Mouse (Mus musculus) heart, adult 11 months (tissue): ENCODE measurements around the gene Atrnl1.

Source experiments
- DNase-seq: peaks from one replicate; pipeline ENCODE4 v3.0.0; 2022

Atrnl1 gene

DNA sequence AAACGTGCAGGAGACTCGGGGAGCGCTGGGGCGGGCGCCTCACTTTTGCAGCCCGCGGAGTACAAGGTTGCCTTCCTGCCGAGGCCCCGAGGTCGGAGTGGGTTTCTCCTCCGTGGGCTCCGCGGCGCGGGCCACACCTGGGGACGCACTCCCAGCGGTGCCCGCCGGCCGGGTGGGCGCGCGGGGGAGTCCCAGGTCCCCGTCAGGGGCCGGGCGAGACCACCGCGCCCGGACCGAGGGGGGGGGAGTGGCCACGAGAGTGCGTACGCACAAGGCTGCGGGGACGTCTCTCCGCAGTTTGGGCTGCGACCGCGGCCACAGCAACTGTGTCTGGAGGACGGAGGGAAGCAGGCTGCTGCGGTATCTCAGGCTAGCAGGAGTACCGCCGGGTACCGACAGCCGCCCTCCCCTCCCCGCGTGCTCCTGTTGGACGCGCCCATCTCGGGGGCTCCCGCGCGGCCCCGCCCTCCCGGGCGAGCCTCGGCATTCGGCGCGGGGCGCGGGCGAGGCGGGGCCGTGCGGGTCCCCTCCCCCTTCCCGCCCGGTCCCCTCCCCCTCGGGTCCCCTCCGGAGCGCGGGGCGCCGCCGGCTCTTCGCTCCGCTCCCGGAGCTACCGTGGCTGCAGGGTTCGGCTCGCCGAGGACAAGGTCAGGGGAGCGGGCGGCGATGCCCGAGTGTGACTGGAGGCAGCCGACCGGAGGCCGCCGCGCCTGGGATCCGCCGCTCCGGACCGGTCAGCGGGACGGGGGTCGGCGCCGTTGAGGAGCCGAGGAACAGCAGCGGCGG is at the start of gene Atrnl1:
TSS of gene Atrnl1 (plus strand) at position 559 of the 786 bp plus-strand sequence.
- peak; percentile 99 for DNase-seq

- no peak for DNase-seq
Measured at GRCm38 (mm10) chr19:57561486-57561885, 49.3 kb upstream of the Atrnl1 start.

GRCm38 (mm10) chr19:57569040-57569439 is 41.8 kb upstream of the Atrnl1 start:
- DNase-seq = peak; percentile 75

- DNase-seq = no peak
Measured at GRCm38 (mm10) chr19:57572360-57573237, 38.2 kb upstream of the Atrnl1 start.

- no peak for DNase-seq
Measured at GRCm38 (mm10) chr19:57573470-57573869, 37.4 kb upstream of the Atrnl1 start.

GRCm38 (mm10) chr19:57575027-57575426 is 35.8 kb upstream of the Atrnl1 start:
- DNase-seq = peak; percentile 50

DNA sequence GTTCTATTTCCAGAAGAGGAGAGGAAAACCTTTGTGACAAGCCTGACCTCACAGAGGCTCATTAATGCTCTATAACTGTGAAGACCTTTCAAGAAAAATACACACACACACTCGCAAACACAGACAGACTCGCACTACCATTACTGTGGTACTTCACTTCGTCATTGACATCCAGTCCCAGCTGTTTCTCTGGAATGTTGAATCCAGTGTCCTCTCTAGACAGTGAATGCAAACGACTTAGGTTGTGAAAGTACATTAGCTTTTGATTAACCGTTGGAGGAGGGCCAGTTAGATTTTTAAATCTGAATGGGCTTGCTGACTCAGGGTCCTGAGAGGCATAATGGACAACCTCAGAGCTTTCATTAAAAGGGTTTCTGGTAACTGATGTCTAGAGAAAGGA is 34.0 kb upstream of the Atrnl1 start:
- DNase-seq = peak; percentile 44

DNA sequence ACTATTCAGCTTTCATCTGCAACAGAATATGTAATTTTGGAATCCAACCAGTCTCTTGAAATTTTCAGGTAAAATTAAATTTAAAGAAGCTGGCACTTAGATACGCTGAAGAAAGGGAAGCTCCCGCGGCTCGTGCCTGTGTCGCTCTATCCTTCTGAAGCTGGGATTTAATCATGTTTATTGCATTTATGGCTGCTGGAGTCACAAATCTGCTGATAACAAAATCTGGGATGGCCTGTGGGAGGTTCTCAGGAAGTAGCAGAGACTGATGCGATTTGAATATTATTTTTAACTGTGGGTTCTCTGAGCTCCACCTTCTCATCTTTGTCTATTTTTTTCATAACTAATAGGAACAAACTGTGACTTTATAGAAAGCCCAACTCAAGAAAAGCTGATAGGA is 33.6 kb upstream of the Atrnl1 start:
- DNase-seq = peak; percentile 59

DNA sequence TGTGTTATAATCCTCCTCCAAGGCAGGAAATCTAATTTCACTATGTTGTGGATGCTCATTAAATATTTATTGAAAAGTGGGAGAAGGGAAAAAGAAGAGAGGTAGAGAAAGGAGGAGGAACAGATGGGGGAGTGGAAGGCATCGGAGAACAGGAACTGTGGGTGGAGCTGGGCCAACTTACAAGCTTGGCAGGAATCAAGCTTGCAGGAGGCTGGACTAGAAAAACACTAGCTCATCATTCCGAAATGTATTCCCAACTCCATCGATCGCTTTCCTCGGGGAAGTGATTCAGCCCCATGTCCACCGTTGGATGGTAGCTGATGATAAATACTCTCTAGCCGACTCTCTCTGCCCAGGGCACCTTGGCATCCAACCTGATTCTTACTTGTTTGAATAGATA is 29.9 kb upstream of the Atrnl1 start:
- peak; percentile 89 for DNase-seq

DNA sequence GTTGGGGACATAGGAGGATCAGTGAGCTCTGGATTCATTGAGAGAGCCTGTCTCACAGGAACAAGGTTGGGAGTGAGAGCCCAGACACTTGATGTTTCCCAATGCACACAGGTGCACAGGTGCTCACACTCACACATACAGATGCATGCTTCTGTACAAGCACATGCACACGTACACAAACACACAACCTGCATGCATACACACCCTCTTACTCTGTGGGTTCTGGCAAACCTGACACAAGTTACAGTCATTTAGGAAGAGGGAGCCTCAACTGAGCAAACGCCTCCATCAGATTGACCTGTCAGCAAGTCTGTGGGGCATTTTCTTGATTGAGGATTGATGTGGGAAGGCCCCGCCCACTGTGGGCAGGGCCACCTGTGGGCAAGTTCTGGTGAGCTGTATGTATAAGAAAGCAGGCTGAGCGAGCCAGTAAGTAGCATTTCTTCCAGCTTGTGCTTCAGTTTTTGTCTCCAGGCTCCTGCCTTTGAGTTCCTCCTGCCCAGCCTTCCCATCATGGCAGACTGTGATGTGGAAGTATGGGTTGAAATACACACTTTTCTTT is 25.5 kb upstream of the Atrnl1 start:
- DNase-seq = peak; percentile 59

GRCm38 (mm10) chr19:57586172-57586571 is 24.7 kb upstream of the Atrnl1 start:
- peak; percentile 82 for DNase-seq

GRCm38 (mm10) chr19:57589516-57589915 is 21.3 kb upstream of the Atrnl1 start:
- peak; percentile 63 for DNase-seq

- peak; percentile 82 for DNase-seq
Measured at GRCm38 (mm10) chr19:57590895-57591294, 19.9 kb upstream of the Atrnl1 start.

DNA sequence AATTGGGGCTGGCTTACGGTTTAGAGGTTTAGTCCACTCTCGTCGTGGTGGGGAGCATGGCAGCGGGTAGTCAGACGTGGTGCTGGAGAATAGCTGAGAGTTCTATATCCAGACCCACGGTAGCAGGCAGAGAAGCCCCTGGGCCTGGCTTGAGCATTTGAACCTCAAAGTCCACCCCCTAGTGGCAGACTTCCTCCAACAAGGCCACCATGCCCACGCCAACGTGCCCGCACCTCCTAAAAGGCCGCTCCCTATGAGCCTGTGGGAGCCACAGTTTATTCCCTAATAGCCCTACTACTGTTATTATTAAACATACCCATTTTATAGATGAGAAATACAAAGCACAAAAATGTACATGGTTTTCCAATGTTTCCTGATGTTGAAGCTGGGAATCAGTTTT is 19.2 kb upstream of the Atrnl1 start:
- peak; percentile 82 for DNase-seq

DNA sequence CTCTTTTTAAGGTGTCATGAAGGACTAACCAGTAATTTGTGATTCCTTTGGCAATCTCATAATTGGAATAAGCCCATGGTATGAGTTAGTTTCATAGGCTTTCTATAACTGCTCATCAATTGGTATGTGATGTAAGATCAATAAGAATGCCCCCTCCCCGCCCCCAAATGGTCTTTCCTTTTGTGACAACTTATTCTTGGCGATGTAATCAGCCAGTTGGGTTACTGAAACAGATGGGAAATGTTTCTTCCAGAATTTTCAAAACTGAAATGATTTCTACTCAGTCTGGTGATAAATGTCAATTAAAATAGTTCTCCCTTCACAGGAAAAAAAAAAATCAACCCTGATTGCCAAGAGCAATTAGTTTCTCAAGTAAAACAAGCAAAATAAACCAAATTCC is 18.5 kb upstream of the Atrnl1 start:
- DNase-seq = peak; percentile 64

- peak; percentile 72 for DNase-seq
Measured at GRCm38 (mm10) chr19:57599126-57599525, 11.7 kb upstream of the Atrnl1 start.

- DNase-seq = peak; percentile 89
Measured at GRCm38 (mm10) chr19:57600233-57600929, 10.5 kb upstream of the Atrnl1 start.

DNA sequence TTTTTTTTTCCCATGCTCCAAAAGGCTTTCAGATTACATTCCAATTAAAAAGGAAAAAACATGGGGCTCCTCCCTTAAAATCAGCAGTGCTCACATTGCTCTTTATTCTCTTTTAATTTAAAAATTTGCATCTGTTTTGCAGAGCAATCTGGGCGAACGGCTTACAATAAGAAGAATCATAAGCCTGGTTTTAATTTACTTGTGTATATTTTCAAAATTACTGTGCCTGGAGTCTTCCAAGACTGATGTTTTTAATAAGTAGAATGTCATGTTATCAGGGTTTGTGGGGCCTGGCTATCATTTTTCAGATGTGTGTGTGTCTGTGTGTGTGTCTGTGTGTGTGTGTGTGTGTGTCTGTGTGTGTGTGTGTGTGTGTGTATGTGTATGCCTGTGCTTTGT is 9.9 kb upstream of the Atrnl1 start:
- DNase-seq = no peak

GRCm38 (mm10) chr19:57603593-57603992 is 7.2 kb upstream of the Atrnl1 start:
- peak; percentile 78 for DNase-seq

DNA sequence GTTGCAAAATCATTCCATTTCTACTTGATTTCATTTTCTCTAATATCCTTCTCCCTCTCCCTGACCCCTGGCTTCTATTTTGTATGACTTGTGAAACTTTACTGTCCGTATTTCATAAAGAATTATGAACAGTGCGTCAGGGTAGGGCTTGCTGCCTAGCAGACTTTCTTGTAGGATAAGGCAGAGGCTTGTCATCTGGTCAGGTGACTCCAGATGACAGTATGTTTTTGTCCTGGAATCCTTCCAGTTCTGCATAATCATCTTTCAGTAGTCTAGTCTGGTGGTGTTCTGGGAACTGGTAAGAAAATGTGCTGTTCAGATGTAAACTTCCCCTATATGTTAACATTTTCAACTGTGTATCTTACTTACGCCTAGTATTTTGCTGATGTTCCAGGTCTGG is 4.9 kb upstream of the Atrnl1 start:
- DNase-seq = peak; percentile 13

DNA sequence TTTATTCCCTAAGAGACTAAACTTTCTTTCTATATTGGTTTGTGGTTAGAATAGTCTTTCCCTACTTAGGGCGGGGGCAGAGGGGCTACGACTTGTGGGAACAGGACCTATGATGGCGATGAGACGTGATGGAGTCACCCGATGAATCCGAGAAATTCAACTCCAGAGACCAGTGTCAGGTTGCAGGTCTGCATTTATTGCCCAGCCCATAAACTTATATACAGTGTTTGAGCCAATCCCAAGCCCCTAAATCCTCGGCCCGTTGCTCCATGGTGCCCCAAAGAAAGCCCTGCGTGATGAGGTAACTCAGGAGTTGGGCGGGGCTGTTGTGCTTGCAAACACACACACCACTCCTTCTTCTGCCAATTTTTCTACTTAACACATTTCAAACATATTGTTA is 4.5 kb upstream of the Atrnl1 start:
- peak; percentile 80 for DNase-seq

DNA sequence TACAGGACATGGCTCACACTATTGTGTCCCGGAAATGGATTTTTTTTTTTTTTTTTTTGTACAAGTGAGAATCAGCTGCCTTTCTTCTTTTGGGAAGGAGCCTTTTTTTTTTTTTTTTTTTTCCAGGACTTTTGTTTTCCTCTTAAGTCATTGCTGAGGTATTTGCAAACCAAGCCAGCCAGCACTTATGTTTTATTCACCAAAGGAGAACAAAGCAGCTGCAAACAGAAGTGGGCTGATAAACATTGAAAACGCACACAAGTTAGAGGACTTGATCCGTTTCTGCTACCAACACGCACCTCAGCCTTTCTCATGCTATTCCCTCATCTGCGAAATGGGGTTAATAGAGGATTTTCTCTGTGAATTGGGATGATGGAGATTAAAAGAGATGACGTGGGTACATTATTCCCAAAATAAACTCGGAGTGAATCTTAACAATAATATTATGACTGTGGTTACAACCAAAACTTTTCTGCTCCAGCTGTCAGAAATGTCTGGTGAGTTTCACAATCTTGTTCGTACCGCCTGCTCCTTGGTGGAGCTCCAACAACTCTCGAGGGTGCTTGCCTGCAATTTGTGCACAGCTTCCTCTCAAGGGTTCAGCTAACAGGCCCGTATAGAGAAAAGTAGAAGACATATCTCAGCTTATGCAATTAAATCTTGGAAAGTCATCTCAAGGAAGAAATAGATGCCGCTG is 1.3 kb upstream of the Atrnl1 start:
- peak; percentile 97 for DNase-seq
